20 mouse cellular contexts compared by ENCODE assay signal in genomic region chr14:75346041-75346440, GRCm38 (mm10).
DNase-seq lines count a peak whose midpoint lies in the region; TF ChIP-seq lines count a peak whose summit lies in the region.
"Had no signal": no experiment of that assay in that cellular context is flagged by ENCODE, and none has a peak within 500 bp of the region (broad histone marks: within the 10 kb centered on the region; RNA-seq: fewer than 3 reads in every experiment).

No protein-coding gene starts in this region.

- H3K4me3 ChIP-seq in layer of hippocampus, adult 2 months, result no peak overlapping the region
- H3K4me3 ChIP-seq: embryonic facial prominence, embryonic 13.5 days; embryonic facial prominence, embryonic 15.5 days; erythroblast, embryonic 14.5 days; forebrain, embryonic 10.5 days; forebrain, embryonic 12.5 days had no signal

- TF ChIP-seq CTCF in layer of hippocampus, adult 2 months (conservative IDR thresholded peaks at IDR 0.05), result no peak

- 0 out of 2 replicates have a peak overlapping the region, but pooled peaks have one; percentile 23 for H3K27ac ChIP-seq in layer of hippocampus, adult 2 months
- H3K27ac ChIP-seq: embryonic facial prominence, embryonic 13.5 days; embryonic facial prominence, embryonic 15.5 days; forebrain, embryonic 10.5 days; forebrain, embryonic 12.5 days had no signal

- no peak for DNase-seq in layer of hippocampus, adult 2 months (ENCODE audit: low spot score in 2 of 2)
- DNase-seq in layer of hippocampus, adult 18-20 months (ENCODE audit: low spot score in 2 of 2), result no peak
- DNase-seq in brain, adult 2 months (ENCODE audit: low read depth, low spot score), result peak; percentile 9
- no peak for DNase-seq in lung, postnatal 25 days (ENCODE audit: low spot score)
- no peak for DNase-seq in right cerebral cortex, postnatal 25 days
- DNase-seq: adrenal gland, adult 8-10 months; adrenal gland, postnatal 14 days; adrenal gland, postnatal 36 days; cerebellum, adult 11 months; cerebellum, adult 18-20 months; cerebellum, adult 8-10 months; cerebellum, adult 9-11 months; cerebellum, postnatal 14 days; cerebellum, postnatal 36 days; embryo, embryonic 11 days had no signal
